Mouse (Mus musculus) T-helper 1 cell (primary cell): ENCODE measurements at regions not wholly inside any gene's neighbourhood (a gene's known extent, or its start where the extent isn't known, plus 50 kb on each side); places are given as distances from the start of the nearest gene placed in this dataset.

Experiments
- in situ Hi-C: fragments of 300-600 bp; cut with MboI, MseI; formaldehyde crosslinking; loops from one replicate; pipeline ENCODE4 v1.15.1; 2025; ENCODE audit warnings: high pct_unique_total_duplicates

GRCm38 (mm10) chr15:102776218-102776850 lies 54.4 kb upstream of the Calcoco1 start:
- in situ Hi-C loops, result no loop called here

GRCm38 (mm10) chr15:102780626-102781025 lies 58.6 kb upstream of the Calcoco1 start:
- in situ Hi-C loops, result no loop called here

GRCm38 (mm10) chr15:102782988-102783799 lies 61.2 kb upstream of the Calcoco1 start:
- in situ Hi-C loops, result no loop called here

- in situ Hi-C loops, result no loop called here
Measured at GRCm38 (mm10) chr15:102785055-102785820, 63.3 kb upstream of the Calcoco1 start.

GRCm38 (mm10) chr15:102788846-102789518 lies 67.0 kb upstream of the Calcoco1 start:
- in situ Hi-C loops, result no loop called here

GRCm38 (mm10) chr15:102797020-102797618 lies 75.1 kb upstream of the Calcoco1 start:
- in situ Hi-C loops, result no loop called here

GRCm38 (mm10) chr15:102800049-102800448 lies 78.1 kb upstream of the Calcoco1 start:
- in situ Hi-C loops, result no loop called here

GRCm38 (mm10) chr15:102802265-102802813 lies 80.4 kb upstream of the Calcoco1 start:
- in situ Hi-C loops, result no loop called here

- in situ Hi-C loops, result no loop called here
Measured at GRCm38 (mm10) chr15:102807353-102807752, 85.4 kb upstream of the Calcoco1 start.

GRCm38 (mm10) chr15:102819181-102819580 lies 97.2 kb upstream of the Calcoco1 start:
- in situ Hi-C loops, result no loop called here

GRCm38 (mm10) chr15:102839688-102840087 lies 81.2 kb upstream of the Hoxc13 start:
- in situ Hi-C loops, result no loop called here

GRCm38 (mm10) chr15:102862374-102862773 lies 58.5 kb upstream of the Hoxc13 start:
- in situ Hi-C loops, result no loop called here

- in situ Hi-C loops, result loop anchor here (5.0 kb wide), 1 partner anchor 46 kb away; no protein-coding TSS in a partner anchor
Measured at GRCm38 (mm10) chr15:102866788-102867187, 54.1 kb upstream of the Hoxc13 start.
